Mouse (Mus musculus): ENCODE data around the gene Rabgef1. TPM values are rescaled to one million over a fixed set of nuclear protein-coding genes. Genes with fewer than 3 reads are reported as not detected.

Rabgef1 gene
- total and polyA plus RNA-seq, 2 experiments from 2014 or later = 16.1 to 27.4 TPM

DNA sequence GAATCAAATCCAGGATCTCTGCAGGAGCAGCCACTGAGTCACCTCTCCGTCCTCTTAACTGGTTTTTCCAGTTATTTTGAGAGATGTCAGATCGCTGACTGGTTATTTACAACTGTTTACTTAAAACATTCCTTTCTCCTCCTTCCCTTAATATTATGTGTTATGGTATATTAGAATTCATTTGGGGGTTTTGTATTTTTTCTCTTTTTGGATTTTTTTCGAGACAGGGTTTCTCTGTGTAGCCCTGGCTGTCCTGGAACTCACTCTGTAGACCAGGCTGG, 10.9 kb downstream of the Rabgef1 start:
- Histone ChIP-seq H3K27ac (no peak overlapping the region), H3K4me3 (ENCODE audit: low read length) (no peak overlapping the region), H3K4me2 (ENCODE audit: low read depth, low read length) (no peak overlapping the region), H3K4me1 (ENCODE audit: insufficient read depth, low read length) (0 out of 2 replicates have a peak, but pooled peaks cover 4% of the 10 kb centered on the region), H3K9me3 (ENCODE audit: low read length) (no peaks in the 10 kb centered on the region), H3K36me3 (ENCODE audit: insufficient read depth, low read length) (no peaks in the 10 kb centered on the region), H3K27me3 (ENCODE audit: insufficient read depth, low read length) (no peaks in the 10 kb centered on the region), H3K9ac (replicated peaks; ENCODE audit: low read length) (no peak overlapping the region)
- TF ChIP-seq CTCF (IDR thresholded peaks at IDR 0.05; ENCODE audit: low read depth) = no peak
- DNase-seq (ENCODE audit: low spot score) = no peak
- no peak for ATAC-seq
- WGBS = 95% methylated on average over 3 of the region's 3 CpGs

DNA sequence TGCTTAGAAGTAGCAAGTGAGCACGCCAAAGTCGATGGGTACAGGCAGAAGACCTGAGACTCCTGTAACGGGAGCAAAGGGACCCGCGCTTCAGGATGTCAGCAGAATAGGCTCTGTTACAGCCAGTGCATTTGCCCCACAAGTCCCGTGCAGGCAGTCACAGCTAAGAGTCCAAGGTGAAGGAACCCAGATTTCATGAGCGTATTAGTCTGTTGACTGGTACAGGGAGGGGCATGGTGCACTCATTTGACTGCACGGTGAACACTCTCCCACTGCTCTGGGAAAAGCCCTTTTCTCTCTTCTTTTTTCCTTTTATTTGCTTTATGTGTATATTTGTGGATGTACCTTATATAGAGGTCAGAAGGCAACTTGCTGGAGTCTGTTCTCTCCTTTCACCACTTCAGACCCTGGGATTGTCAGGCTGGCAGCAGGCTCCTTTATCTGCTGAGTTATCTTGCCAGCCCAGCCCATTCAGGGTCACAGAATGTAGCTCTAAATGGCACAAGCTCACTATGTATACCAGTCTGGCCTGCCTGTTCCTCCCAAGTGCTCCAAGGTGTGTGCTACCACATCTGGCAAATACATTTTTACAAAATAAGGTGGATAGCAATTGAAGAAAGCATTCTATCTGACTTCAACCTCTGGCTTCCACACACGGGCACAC, 12.7 kb downstream of the Rabgef1 start:
- H3K27ac ChIP-seq = no peak overlapping the region
- H3K4me1 ChIP-seq (ENCODE audit: insufficient read depth, low read length) = 0 out of 2 replicates have a peak, but pooled peaks cover 4% of the 10 kb centered on the region
- WGBS = 88% methylated on average over 9 of the region's 9 CpGs
- no peak for TF ChIP-seq CTCF (IDR thresholded peaks at IDR 0.05; ENCODE audit: low read depth)
- no peak for DNase-seq (ENCODE audit: low spot score)
- H3K4me2 ChIP-seq (ENCODE audit: low read depth, low read length) = no peak overlapping the region
- no peaks in the 10 kb centered on the region for H3K27me3 ChIP-seq (ENCODE audit: insufficient read depth, low read length)
- ATAC-seq = no peak
- no peaks in the 10 kb centered on the region for H3K9me3 ChIP-seq (ENCODE audit: low read length)
- peaks cover 4% of the 10 kb centered on the region; the same call in 1 of the 2 replicates for H3K36me3 ChIP-seq (ENCODE audit: insufficient read depth, low read length)
- H3K4me3 ChIP-seq (ENCODE audit: low read length) = no peak overlapping the region
- H3K9ac ChIP-seq (replicated peaks; ENCODE audit: low read length) = no peak overlapping the region

GRCm38 (mm10) chr5:130185312-130185711, 13.7 kb downstream of the Rabgef1 start:
- ATAC-seq = no peak
- Histone ChIP-seq H3K4me1 (ENCODE audit: insufficient read depth, low read length) (0 out of 2 replicates have a peak, but pooled peaks cover 4% of the 10 kb centered on the region), H3K27ac (no peak overlapping the region), H3K4me2 (ENCODE audit: low read depth, low read length) (no peak overlapping the region), H3K4me3 (ENCODE audit: low read length) (no peak overlapping the region), H3K9ac (replicated peaks; ENCODE audit: low read length) (no peak overlapping the region), H3K36me3 (ENCODE audit: insufficient read depth, low read length) (peaks cover 13% of the 10 kb centered on the region; the same call in 1 of the 2 replicates), H3K9me3 (ENCODE audit: low read length) (no peaks in the 10 kb centered on the region), H3K27me3 (ENCODE audit: insufficient read depth, low read length) (no peaks in the 10 kb centered on the region)
- WGBS = 89% methylated on average over 6 of the region's 6 CpGs
- TF ChIP-seq CTCF (IDR thresholded peaks at IDR 0.05; ENCODE audit: low read depth) = no peak
- no peak for DNase-seq (ENCODE audit: low spot score)

DNA sequence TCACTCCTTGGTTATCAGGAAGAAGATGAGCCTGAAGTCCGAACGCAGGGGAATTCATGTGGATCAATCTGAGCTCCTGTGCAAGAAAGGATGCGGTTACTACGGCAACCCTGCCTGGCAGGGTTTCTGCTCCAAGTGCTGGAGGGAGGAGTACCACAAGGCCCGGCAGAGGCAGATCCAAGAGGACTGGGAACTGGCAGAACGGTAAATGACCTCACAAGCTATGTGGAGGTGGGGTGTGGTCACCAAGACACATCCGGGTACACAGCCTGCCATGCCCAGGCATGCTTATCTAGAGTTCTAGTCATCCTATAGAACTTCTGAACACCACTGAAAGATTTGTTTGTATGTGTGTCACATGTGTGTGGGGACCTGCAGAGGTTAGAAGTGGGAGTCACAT, 15.8 kb downstream of the Rabgef1 start:
- Histone ChIP-seq H3K4me3 (ENCODE audit: low read length) (no peak overlapping the region), H3K27ac (no peak overlapping the region), H3K27me3 (ENCODE audit: insufficient read depth, low read length) (no peaks in the 10 kb centered on the region), H3K36me3 (ENCODE audit: insufficient read depth, low read length) (peaks cover 21% of the 10 kb centered on the region), H3K9ac (replicated peaks; ENCODE audit: low read length) (no peak overlapping the region), H3K4me2 (ENCODE audit: low read depth, low read length) (no peak overlapping the region), H3K4me1 (ENCODE audit: insufficient read depth, low read length) (0 out of 2 replicates have a peak, but pooled peaks cover 4% of the 10 kb centered on the region), H3K9me3 (ENCODE audit: low read length) (no peaks in the 10 kb centered on the region)
- WGBS = 22% methylated on average over 7 of the region's 7 CpGs
- no peak for TF ChIP-seq CTCF (IDR thresholded peaks at IDR 0.05; ENCODE audit: low read depth)
- no peak for ATAC-seq
- DNase-seq (ENCODE audit: low spot score) = peak; percentile 36

GRCm38 (mm10) chr5:130190909-130191308, 19.3 kb downstream of the Rabgef1 start:
- no peak for TF ChIP-seq CTCF (IDR thresholded peaks at IDR 0.05; ENCODE audit: low read depth)
- DNase-seq (ENCODE audit: low spot score) = no peak
- H3K27me3 ChIP-seq (ENCODE audit: insufficient read depth, low read length) = no peaks in the 10 kb centered on the region
- no peak for ATAC-seq
- peaks cover 30% of the 10 kb centered on the region for H3K36me3 ChIP-seq (ENCODE audit: insufficient read depth, low read length)
- H3K9me3 ChIP-seq (ENCODE audit: low read length) = no peaks in the 10 kb centered on the region
- 91% methylated on average over 6 of the region's 6 CpGs for WGBS
- H3K4me2 ChIP-seq (ENCODE audit: low read depth, low read length) = no peak overlapping the region
- H3K27ac ChIP-seq = no peak overlapping the region
- no peak overlapping the region for H3K4me3 ChIP-seq (ENCODE audit: low read length)
- H3K9ac ChIP-seq (replicated peaks; ENCODE audit: low read length) = no peak overlapping the region
- H3K4me1 ChIP-seq (ENCODE audit: insufficient read depth, low read length) = 0 out of 2 replicates have a peak, but pooled peaks cover 4% of the 10 kb centered on the region

GRCm38 (mm10) chr5:130191865-130192264, 20.3 kb downstream of the Rabgef1 start:
- no peak for ATAC-seq
- 0 out of 2 replicates have a peak, but pooled peaks cover 4% of the 10 kb centered on the region for H3K4me1 ChIP-seq (ENCODE audit: insufficient read depth, low read length)
- no peak overlapping the region for H3K9ac ChIP-seq (replicated peaks; ENCODE audit: low read length)
- no peaks in the 10 kb centered on the region for H3K27me3 ChIP-seq (ENCODE audit: insufficient read depth, low read length)
- 92% methylated on average over 6 of the region's 6 CpGs for WGBS
- H3K9me3 ChIP-seq (ENCODE audit: low read length) = no peaks in the 10 kb centered on the region
- peaks cover 30% of the 10 kb centered on the region for H3K36me3 ChIP-seq (ENCODE audit: insufficient read depth, low read length)
- H3K4me3 ChIP-seq (ENCODE audit: low read length) = no peak overlapping the region
- no peak overlapping the region for H3K4me2 ChIP-seq (ENCODE audit: low read depth, low read length)
- TF ChIP-seq CTCF (IDR thresholded peaks at IDR 0.05; ENCODE audit: low read depth) = no peak
- DNase-seq (ENCODE audit: low spot score) = no peak
- no peak overlapping the region for H3K27ac ChIP-seq

DNA sequence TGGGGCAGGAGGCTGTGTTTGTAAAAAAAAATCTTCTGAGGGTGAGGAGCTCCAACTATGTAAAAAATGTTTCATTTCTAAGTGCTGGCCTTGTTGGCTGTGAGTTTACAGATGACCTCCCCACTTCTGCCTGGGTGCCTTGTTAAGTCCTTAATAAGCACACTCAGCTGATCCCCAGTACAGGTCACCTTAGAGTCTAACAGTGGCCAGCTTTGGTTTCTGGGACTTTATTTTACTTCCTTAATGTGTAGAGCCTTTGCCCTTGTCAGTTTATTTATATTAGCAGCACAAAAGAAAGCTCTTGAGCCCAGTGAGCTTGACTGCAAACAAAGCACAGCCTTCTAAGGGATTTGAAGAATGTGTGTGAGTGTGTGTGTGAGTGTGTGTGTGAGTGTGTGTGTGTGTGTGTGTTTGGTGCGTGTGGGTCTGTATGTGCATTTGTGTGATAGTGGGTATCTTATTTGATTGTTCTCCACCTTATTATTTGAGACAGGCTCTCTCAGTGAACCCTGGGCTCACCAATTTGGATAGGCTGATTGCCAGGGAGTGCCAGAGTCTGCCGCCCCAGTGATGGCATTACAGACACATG, 20.9 kb downstream of the Rabgef1 start:
- H3K27me3 ChIP-seq (ENCODE audit: insufficient read depth, low read length) = no peaks in the 10 kb centered on the region
- WGBS = 82% methylated on average over 2 of the region's 2 CpGs
- no peaks in the 10 kb centered on the region for H3K9me3 ChIP-seq (ENCODE audit: low read length)
- ATAC-seq (no peak), DNase-seq (ENCODE audit: low spot score) (no peak)
- no peaks in the 10 kb centered on the region for H3K4me1 ChIP-seq (ENCODE audit: insufficient read depth, low read length)
- no peak overlapping the region for H3K9ac ChIP-seq (replicated peaks; ENCODE audit: low read length)
- no peak overlapping the region for H3K27ac ChIP-seq
- H3K4me2 ChIP-seq (ENCODE audit: low read depth, low read length) = no peak overlapping the region
- no peak overlapping the region for H3K4me3 ChIP-seq (ENCODE audit: low read length)
- no peak for TF ChIP-seq CTCF (IDR thresholded peaks at IDR 0.05; ENCODE audit: low read depth)
- H3K36me3 ChIP-seq (ENCODE audit: insufficient read depth, low read length) = peaks cover 30% of the 10 kb centered on the region

Data from hindbrain, postnatal 0 days (tissue).